Mouse (Mus musculus) liver, embryonic 16.5 days (tissue): ENCODE results near the gene Dact2. TPM values are rescaled to one million over a fixed set of nuclear protein-coding genes. Genes with fewer than 3 reads are reported as not detected.

Source experiments
- ATAC-seq: fragments of 200-750 bp; cut with Nextera tagmentation; 2 replicates; pipeline ENCODE4 v1.8.0; 2017; ENCODE audit warnings: low read depth, mild to moderate bottlenecking, moderate number of reproducible peaks, moderate library complexity
- H3K27ac ChIP-seq: fragments of 300-500 bp; sonication (generic); 2 replicates; pipeline ENCODE4 v1.5.1; 2014; ENCODE audit warnings: mild to moderate bottlenecking, low read length
- H3K27me3 ChIP-seq: fragments of 300-500 bp; sonication (generic); 2 replicates; pipeline ENCODE4 v1.6.1; 2014; ENCODE audit warnings: low read depth, low read length, mixed read lengths; ENCODE audit not compliant: control insufficient read depth, insufficient read depth
- H3K36me3 ChIP-seq: fragments of 300-500 bp; sonication (generic); 2 replicates; pipeline ENCODE4 v1.6.1; 2014; ENCODE audit warnings: mild to moderate bottlenecking; ENCODE audit not compliant: control insufficient read depth, insufficient read depth
- H3K4me1 ChIP-seq: fragments of 300-500 bp; sonication (generic); 2 replicates; pipeline ENCODE4 v1.6.1; 2014; ENCODE audit warnings: low read depth, low read length, mixed read lengths; ENCODE audit not compliant: control insufficient read depth
- H3K4me2 ChIP-seq: fragments of 300-500 bp; sonication (generic); 2 replicates; pipeline ENCODE4 v1.6.1; 2014; ENCODE audit warnings: low read depth, low read length, mixed read lengths
- H3K4me3 ChIP-seq: fragments of 300-500 bp; sonication (generic); 2 replicates; pipeline ENCODE4 v1.5.1; 2014; ENCODE audit warnings: low read depth, mild to moderate bottlenecking, low read length
- H3K9ac ChIP-seq: fragments of 300-500 bp; sonication (generic); 2 replicates; pipeline ENCODE4 v1.6.1; 2014; ENCODE audit warnings: low read depth, low read length
- H3K9me3 ChIP-seq: fragments of 300-500 bp; sonication (generic); replicated peaks from 2 replicates; pipeline ENCODE4 v1.6.1; 2016; ENCODE audit warnings: low read length; ENCODE audit not compliant: control insufficient read depth
- WGBS: fragments of 180-500 bp; shearing (Covaris S2); extraction: QIAGEN DNeasy Blood & Tissue Kit; methylation state at CpG from one replicate; pipeline ENCODE4 v1.1.7; 2014; ENCODE audit not compliant: insufficient replicate concordance; 5-methylcytosine and 5-hydroxymethylcytosine counted together
- polyA plus RNA-seq: library from polyadenylated mRNA; unstranded; fragments of >200 nt; fragmentation: Nextera tagmentation; extraction: Ambion mirVana; gene quantifications from 2 replicates; pipeline ENCODE4 v1.2.1, GENCODE M21; 2015

Dact2 gene
- polyA plus RNA-seq, 1 experiment from 2014 or later = 1.3 TPM

DNA sequence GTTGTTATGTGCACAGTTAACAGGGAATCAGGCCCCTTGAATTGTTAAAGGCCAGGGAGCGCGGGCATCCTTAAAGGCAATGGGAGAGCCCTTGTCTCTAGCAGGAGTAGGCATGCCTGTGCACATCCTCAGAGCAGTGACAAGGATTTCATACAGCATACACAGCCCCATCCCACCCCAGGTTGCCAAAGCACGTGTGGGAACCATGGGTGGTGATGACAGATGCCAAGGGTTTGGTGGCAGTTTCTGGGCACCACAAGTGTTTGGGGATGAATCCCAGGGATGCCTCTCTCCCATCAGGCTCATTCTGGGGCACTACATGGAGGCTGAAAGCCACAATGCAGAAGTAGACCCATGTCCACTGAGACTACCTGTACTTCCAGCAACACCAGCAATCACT, 29.7 kb downstream of the Dact2 start:
- H3K4me3 ChIP-seq = no peak overlapping the region
- H3K9ac ChIP-seq = no peak overlapping the region
- ATAC-seq = no peak
- WGBS = 67% methylated on average over 3 of the region's 3 CpGs
- H3K27ac ChIP-seq = no peak overlapping the region
- no peaks in the 10 kb centered on the region for H3K9me3 ChIP-seq
- no peak overlapping the region for H3K4me2 ChIP-seq
- no peaks in the 10 kb centered on the region for H3K36me3 ChIP-seq
- H3K27me3 ChIP-seq = no peaks in the 10 kb centered on the region
- H3K4me1 ChIP-seq = peaks cover 21% of the 10 kb centered on the region

DNA sequence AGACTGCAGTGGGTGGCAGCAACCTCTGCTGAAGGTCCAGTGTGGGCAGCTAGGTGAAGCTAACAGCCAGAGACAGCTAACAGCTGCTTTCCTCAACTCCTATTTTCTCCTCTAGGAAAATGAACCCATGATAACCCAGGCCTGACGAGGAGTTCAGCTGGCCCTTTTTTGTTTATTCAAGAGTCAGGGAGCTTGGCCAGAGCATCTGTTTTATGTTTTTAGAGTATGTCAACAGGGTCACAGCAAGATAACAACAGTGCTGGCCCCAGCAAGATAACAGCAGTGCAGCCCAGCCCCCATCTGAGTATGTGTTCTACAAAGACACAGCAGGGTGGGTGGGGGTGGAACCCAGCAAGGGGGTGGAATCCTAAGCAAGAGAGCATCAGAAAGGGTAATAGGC, 30.6 kb downstream of the Dact2 start:
- no peaks in the 10 kb centered on the region for H3K27me3 ChIP-seq
- peak; percentile 65 for ATAC-seq
- no peak overlapping the region for H3K27ac ChIP-seq
- WGBS = 15% methylated on average over 1 of the region's 1 CpGs
- H3K4me3 ChIP-seq = no peak overlapping the region
- H3K9ac ChIP-seq = no peak overlapping the region
- no peak overlapping the region for H3K4me2 ChIP-seq
- no peaks in the 10 kb centered on the region for H3K9me3 ChIP-seq
- H3K36me3 ChIP-seq = no peaks in the 10 kb centered on the region
- peaks cover 21% of the 10 kb centered on the region for H3K4me1 ChIP-seq

DNA sequence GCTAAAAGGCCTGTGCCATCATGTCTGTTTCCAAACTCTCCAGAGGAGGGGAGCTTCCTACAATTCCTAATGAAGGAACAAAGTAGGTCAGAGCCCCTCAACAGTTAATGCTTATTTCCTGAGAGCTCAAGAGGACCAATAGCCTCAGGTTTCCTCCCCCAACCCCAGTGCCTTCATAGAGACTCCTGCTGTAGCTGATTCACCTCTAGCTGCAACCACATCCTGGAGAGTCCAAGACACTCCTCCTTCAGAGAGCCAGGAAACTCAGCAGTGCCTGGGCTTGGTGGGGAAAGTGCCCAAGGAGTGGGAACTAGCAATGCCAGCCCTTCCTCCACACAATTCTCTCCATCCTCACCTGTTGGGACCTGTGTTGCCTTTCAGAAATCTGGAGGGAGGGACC, 31.4 kb downstream of the Dact2 start:
- Histone ChIP-seq H3K4me3 (no peak overlapping the region), H3K9ac (no peak overlapping the region), H3K27ac (no peak overlapping the region), H3K36me3 (no peaks in the 10 kb centered on the region), H3K27me3 (no peaks in the 10 kb centered on the region), H3K9me3 (no peaks in the 10 kb centered on the region), H3K4me1 (peaks cover 21% of the 10 kb centered on the region), H3K4me2 (no peak overlapping the region)
- ATAC-seq = no peak

DNA sequence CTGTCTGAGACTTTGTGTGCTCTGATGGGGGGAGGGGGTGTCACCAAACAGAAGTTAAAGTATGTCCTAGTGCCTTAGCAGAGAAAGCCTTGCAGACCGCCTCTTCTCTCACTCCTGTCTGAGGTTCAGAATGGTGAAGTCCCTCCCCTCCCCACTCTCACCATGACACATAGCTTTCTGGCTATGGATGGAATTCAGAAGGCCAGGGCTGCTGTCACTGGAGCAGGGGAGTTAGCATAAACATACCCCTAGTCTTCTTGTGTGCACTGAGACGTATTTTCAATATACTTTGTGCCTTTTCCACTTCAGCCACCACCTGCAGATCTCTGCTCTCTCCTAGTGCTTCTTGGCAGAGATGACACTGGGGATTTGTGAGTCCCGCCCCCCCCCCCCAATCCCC, 31.9 kb downstream of the Dact2 start:
- Histone ChIP-seq H3K4me3 (no peak overlapping the region), H3K27ac (no peak overlapping the region), H3K4me1 (peaks cover 21% of the 10 kb centered on the region), H3K36me3 (no peaks in the 10 kb centered on the region), H3K9me3 (no peaks in the 10 kb centered on the region), H3K27me3 (no peaks in the 10 kb centered on the region), H3K4me2 (no peak overlapping the region), H3K9ac (no peak overlapping the region)
- ATAC-seq = no peak
- 38% methylated on average over 3 of the region's 3 CpGs for WGBS

DNA sequence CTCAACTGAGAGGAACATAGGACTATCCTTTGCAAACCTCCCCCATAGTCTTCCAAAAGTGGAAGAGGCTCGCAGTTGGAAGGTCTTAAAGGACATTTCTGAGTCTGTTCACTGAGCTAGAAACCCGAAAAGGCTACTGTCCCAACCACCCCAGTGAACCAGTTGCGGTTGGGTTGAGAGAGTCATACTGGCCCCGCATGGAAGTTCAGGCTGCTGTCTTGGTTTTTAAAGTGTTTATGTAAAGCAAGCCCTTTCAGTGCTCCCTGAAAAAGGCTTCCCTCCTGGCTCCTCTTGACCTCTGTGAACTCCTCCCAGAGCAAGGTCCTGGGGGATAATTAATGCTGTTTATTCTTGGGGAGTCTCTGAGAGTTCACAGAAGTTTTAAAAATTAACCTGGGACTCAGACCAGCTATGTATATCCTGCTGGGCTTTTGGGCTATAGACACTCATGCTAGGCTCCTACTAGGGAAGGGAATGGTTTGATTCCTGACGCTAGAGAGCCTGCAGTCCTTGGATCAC, 33.1 kb downstream of the Dact2 start:
- 50% methylated on average over 5 of the region's 5 CpGs for WGBS
- no peaks in the 10 kb centered on the region for H3K9me3 ChIP-seq

DNA sequence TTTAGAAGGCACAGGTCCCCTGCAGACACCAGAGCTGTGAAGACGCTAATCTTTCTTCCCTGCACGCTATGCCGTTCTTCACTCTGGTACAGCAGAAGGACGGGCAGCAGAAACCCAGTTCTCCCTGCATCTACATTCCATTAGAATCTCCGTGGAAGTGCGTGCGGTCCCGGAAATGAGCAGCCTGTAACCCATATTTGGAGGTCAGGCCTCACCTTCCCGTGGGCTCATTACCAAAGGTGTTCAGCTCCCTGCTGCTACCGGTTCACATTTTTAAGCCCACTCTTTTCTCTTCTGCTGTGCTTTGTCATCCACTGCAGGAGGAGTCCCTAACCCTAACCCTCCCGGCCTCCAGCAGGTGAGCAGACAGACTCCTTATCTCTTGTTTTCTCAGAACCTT, 34.7 kb downstream of the Dact2 start:
- Histone ChIP-seq H3K4me3 (no peak overlapping the region), H3K4me1 (peaks cover 19% of the 10 kb centered on the region), H3K27me3 (no peaks in the 10 kb centered on the region), H3K4me2 (no peak overlapping the region), H3K9ac (no peak overlapping the region), H3K36me3 (no peaks in the 10 kb centered on the region), H3K9me3 (no peaks in the 10 kb centered on the region), H3K27ac (no peak overlapping the region)
- ATAC-seq = no peak
- WGBS = 61% methylated on average over 11 of the region's 11 CpGs

More for the DNA sequence above, 33.1 kb downstream of the Dact2 start:
- Histone ChIP-seq H3K4me1 (peaks cover 21% of the 10 kb centered on the region), H3K4me2 (no peak overlapping the region), H3K27ac (no peak overlapping the region), H3K36me3 (no peaks in the 10 kb centered on the region), H3K9ac (no peak overlapping the region), H3K27me3 (no peaks in the 10 kb centered on the region), H3K4me3 (no peak overlapping the region)
- no peak for ATAC-seq

DNA sequence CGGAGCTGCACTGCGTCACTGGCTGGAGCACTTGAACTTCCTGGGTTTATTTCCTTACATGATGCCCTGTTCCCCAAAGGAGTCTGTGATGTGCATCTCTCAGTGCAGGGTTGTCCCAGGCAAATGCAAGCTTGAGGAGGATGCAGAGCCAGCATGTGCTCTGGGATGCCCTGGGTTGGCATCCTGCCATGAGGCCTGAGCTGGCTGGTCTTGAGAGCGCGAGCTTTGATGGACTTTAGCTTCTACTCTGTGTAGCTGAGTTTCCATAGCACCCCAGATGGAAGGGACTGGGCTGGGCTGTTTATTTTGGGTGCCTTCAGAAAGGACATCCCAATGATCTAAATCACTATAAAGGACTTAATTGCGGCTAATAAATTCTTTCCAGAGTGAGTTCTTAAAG, 36.5 kb downstream of the Dact2 start:
- Histone ChIP-seq H3K36me3 (no peaks in the 10 kb centered on the region), H3K4me1 (peaks cover 3% of the 10 kb centered on the region), H3K27me3 (no peaks in the 10 kb centered on the region), H3K4me2 (no peak overlapping the region), H3K4me3 (no peak overlapping the region), H3K9me3 (no peaks in the 10 kb centered on the region), H3K9ac (no peak overlapping the region), H3K27ac (no peak overlapping the region)
- ATAC-seq = no peak
- WGBS = 67% methylated on average over 5 of the region's 5 CpGs

DNA sequence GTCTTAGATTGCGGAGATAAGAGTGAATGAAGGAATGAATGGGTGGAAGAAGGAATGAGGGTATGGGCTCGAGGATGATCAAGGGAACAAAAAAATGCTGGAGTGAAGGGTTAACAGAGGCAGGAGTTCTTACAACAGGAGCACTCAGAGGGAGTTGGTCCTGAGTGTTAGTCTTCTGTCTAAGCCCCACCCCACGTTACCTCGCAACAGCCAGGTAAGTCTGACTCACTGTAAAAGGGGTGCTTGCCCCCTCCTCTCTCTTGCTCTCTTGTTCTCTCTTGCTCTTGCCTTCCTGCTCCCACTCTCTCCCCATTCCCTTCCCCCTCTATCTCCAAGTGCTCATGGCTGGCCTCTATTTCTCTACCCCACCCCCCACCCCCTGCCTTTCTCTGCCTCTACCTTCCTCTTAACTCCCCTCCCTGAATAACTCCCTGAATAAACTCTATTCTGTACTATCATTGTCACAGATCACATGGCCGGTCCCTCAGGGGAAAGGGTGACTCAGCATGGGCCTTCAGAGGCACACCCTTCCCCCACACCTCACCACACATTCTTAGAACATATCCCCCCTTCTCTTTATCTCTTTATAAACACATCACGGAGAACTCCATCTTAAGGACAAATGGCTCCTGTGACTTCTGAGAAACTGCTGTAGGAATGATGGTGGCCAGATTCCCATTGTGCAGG, 37.2 kb downstream of the Dact2 start:
- Histone ChIP-seq H3K4me2 (no peak overlapping the region), H3K9ac (no peak overlapping the region), H3K4me3 (no peak overlapping the region), H3K9me3 (no peaks in the 10 kb centered on the region), H3K4me1 (peaks cover 2% of the 10 kb centered on the region; the same call in 1 of the 2 replicates), H3K36me3 (no peaks in the 10 kb centered on the region), H3K27me3 (no peaks in the 10 kb centered on the region), H3K27ac (no peak overlapping the region)
- 32% methylated on average over 6 of the region's 6 CpGs for WGBS
- no peak for ATAC-seq

DNA sequence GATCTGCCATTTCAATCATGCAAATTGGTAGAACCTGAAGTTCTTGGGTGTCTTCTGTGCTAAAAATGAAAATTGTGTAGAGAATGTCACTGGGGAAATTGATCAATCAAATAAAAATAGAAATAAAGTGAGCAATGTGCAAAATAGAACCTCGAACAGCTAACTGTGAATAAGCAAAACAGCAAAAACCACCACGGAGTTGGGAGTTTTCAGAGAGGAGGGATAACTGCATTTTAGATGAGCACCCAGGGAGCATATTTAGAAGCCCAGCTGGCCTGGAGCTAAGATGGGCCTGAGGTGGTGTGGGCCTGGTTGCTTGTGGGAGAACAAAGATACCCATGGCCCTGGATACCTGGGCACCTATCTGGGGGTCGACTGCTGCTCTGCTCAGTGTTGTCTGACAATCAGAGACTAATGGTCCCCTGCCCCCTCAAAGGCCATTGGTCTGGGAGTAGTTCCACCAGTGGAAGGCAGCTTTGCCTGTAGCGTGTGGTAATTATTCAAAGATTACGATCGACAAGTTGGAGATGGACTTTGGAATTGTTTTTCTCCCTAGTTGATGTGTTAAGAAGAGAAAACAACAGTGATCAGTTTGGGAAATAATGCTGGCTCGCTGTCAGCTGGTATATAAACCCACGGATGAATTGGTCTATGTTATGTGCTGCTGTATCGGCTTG, 38.0 kb downstream of the Dact2 start:
- Histone ChIP-seq H3K4me1 (peaks cover 1% of the 10 kb centered on the region; the same call in 1 of the 2 replicates), H3K36me3 (no peaks in the 10 kb centered on the region), H3K27me3 (no peaks in the 10 kb centered on the region), H3K9ac (no peak overlapping the region), H3K27ac (no peak overlapping the region), H3K4me3 (no peak overlapping the region), H3K4me2 (no peak overlapping the region), H3K9me3 (no peaks in the 10 kb centered on the region)
- WGBS = 42% methylated on average over 9 of the region's 9 CpGs
- no peak for ATAC-seq
